Mouse (Mus musculus) macrophage (primary cell): Measurements from ENCODE around the gene Nav1. TPM values are rescaled to one million over a fixed set of nuclear protein-coding genes. Genes with fewer than 3 reads are reported as not detected.

Experiments
- H3K27ac ChIP-seq: fragments of 350-480 bp; formaldehyde crosslinking; 2 replicates; pipeline ENCODE4 v1.9.0; 2021
- H3K36me3 ChIP-seq: fragments of 350-480 bp; formaldehyde crosslinking; 2 replicates; pipeline ENCODE4 v1.9.0; 2021; ENCODE audit errors: inconsistent target
- H3K4me3 ChIP-seq: fragments of 350-480 bp; formaldehyde crosslinking; 2 replicates; pipeline ENCODE4 v1.9.0; 2021; ENCODE audit errors: inconsistent target
- H3K79me2 ChIP-seq: fragments of 350-480 bp; formaldehyde crosslinking; 2 replicates; pipeline ENCODE4 v1.9.0; 2021; ENCODE audit errors: inconsistent target
- WGBS: methylation state at CpG from one replicate; pipeline ENCODE4 v1.1.7; 2026; ENCODE audit warnings: inconsistent platforms; ENCODE audit not compliant: missing documents; 5-methylcytosine and 5-hydroxymethylcytosine counted together
- polyA plus RNA-seq: library from polyadenylated mRNA; stranded (reverse); fragments of 250-400 nt; gene quantifications from 3 replicates; pipeline ENCODE4 v1.2.4, GENCODE M21; 2018; ENCODE audit warnings: inconsistent platforms

Gene Nav1
- polyA plus RNA-seq, 1 experiment from 2014 or later: 24.1 TPM

GRCm38 (mm10) chr1:135399466-135399865 is 207.6 kb downstream of the Nav1 start:
- Histone ChIP-seq H3K4me3 (no peak overlapping the region), H3K79me2 (no peaks in the 10 kb centered on the region), H3K36me3 (peaks cover 28% of the 10 kb centered on the region), H3K27ac (no peak overlapping the region)
- 31% methylated on average over 5 of the region's 5 CpGs for WGBS

GRCm38 (mm10) chr1:135385161-135385560 is 221.9 kb downstream of the Nav1 start:
- Histone ChIP-seq H3K36me3 (peaks cover 67% of the 10 kb centered on the region), H3K79me2 (no peaks in the 10 kb centered on the region), H3K4me3 (no peak overlapping the region), H3K27ac (no peak overlapping the region)
- WGBS: 94% methylated on average over 9 of the region's 9 CpGs

Other genes with a start within 250 kb of the Nav1 start
- 0.16 to 1.4 TPM (median 0.23 TPM) in 3 replicates for gene Shisa4, start 232.1 kb downstream of the Nav1 start, polyA plus RNA-seq
- 19.0 to 33.5 TPM (median 20.9 TPM) in 3 replicates for gene Ipo9, start 176.8 kb downstream of the Nav1 start, polyA plus RNA-seq
- 110 to 227 TPM (median 177 TPM) in 3 replicates for gene Csrp1, start 112.8 kb upstream of the Nav1 start, polyA plus RNA-seq
- gene Phlda3, start 158.8 kb upstream of the Nav1 start, polyA plus RNA-seq: 3.9 to 19.2 TPM (median 14.7 TPM) in 3 replicates
- gene Tnni1, start 172.1 kb upstream of the Nav1 start, polyA plus RNA-seq: not detected in 3 replicates
- gene Lad1, start 211.3 kb upstream of the Nav1 start, polyA plus RNA-seq: 0.30 to 0.49 TPM (median 0.36 TPM) in 3 replicates
- gene Tnnt2, start 229.1 kb upstream of the Nav1 start, polyA plus RNA-seq: not detected in 3 replicates